Mouse (Mus musculus) telencephalon, adult 2 months (tissue): ENCODE measurements around the gene Cpne9.
"Not testable (repeated sequence)": the region's sequence is repeated elsewhere in the genome, so short reads cannot be mapped to it uniquely, and the experiment has no call there.

ENCODE experiments used
- DNase-seq: peaks from one replicate; pipeline ENCODE4 v3.0.0-alpha.2; 2011; ENCODE audit warnings: low read depth, low spot score

Cpne9 gene

DNA sequence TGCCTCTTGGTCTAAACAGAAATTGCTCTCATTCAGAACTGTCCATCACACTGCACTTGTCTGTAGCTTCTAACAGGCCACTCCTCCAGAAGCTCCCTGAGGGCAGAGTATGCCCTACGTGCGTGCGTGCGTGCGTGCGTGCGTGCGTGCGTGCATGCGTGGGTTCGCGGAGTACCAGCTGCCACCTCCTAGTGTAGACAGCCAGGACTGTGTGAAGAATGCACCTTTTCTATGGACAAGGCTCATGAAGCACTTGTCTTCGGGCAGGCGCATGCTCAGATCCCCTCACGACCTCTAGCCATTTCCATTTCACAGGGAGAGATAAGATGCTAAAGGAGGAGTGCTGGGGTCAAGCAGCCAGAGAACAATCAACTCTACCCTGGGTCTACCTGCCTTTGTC lies 7.2 kb downstream of the Cpne9 start:
- DNase-seq: no peak

DNA sequence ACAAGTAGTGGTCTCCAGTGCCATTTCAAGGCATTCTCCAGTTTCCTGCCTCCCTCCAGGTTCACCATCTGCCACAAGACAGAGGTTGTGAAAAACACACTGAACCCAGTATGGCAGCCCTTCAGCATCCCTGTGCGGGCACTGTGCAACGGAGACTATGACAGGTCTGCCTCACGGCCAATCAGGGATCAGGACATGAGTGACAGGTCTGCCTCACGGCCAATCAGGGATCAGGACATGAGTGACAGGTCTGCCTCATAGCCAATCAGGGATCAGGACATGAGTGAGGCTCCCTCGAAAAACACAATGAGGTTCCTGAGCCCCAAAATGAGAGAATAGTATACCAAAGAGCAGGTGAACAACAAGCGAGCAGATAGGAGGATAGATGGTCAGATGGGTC lies 8.2 kb downstream of the Cpne9 start:
- DNase-seq: no peak

- DNase-seq: no peak
These were observed 10.8 kb downstream of the Cpne9 start for GRCm38 (mm10) chr6:113292938-113293337.

DNA sequence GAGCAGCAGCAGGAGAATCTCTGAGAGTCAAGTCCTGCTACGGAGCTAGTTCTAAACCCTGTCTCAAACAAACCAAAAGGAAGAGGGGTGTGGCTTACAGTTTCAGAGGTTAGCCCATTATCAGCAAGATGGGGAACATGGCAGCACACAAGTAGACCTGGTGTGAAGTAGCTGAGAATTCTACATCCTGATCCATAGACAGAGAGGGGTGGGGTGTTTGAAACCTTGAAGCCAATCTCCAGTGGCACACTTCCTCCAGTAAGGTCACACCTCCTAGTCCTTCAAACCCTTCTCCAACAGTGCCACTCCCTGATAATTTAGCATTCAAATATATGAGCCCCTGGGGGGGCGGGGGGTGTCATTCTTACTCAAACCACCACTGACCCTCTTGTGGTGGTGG lies 13.9 kb downstream of the Cpne9 start:
- no peak for DNase-seq

DNA sequence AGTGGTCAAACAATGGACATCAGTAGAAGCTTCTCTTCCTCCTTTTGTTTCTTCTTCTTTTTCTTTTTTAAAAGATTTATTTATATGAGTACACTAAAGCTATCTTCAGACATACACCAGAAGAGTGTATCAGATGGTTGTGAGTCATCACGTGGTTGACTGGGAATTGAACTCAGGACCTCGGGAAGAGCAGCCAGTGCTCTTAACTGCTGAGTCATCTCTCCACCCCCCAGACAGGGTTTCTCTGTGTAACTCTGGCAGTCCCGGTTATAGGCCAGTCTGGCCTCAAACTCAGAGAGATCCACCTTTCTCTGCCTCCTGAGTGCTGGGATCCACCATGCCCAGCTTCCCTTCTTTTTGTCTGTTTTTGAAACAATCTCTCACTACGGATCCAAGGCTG lies 14.5 kb downstream of the Cpne9 start:
- no peak for DNase-seq

DNA sequence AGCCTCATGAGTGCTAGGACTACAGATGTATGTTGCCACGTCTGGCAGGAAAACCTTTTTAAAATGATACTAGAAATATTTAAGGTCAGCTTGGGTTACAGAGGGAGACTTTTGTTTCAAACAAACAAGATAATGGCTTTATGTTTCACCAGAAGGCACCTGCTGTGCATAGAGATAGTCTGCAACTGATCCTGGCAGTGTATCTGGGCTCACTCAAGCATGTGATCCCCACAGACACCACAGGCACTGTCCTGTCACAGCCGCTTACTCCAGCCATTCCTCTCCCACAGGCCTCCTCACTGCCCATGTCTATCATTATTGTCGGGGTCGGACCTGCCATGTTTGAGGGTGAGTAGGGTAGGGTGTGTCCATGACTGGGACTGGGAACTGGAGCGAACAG lies 19.2 kb downstream of the Cpne9 start:
- DNase-seq: no peak

DNA sequence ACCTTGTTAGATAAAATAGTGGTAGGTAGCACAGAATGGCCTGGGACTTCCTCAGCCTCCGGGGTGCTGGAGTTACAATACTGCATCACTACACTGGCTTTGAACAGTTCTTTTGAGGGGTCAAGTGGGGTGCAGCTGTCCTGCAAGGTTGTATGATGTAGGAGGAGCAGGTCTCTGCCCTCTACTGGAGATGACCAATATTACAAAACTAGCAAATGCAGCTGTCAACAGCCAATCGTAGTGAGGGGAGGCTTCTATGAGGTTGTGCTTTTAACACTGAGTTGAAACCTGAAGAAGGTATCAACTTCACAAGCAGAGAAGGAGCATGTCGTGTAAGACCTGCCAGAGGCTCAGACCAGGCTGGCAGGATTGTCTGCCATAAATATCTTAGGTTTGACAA lies 20.2 kb downstream of the Cpne9 start:
- DNase-seq: no peak

GRCm38 (mm10) chr6:113306322-113306985 lies 24.3 kb downstream of the Cpne9 start:
- DNase-seq: peak; percentile 100

GRCm38 (mm10) chr6:113306986-113307349 lies 24.9 kb downstream of the Cpne9 start, which contains the start of gene Brpf1:
Gene Brpf1, plus strand, starts transcription at chr6:113307137.
- no peak for DNase-seq

- DNase-seq: no peak
These were observed 25.5 kb downstream of the Cpne9 start for GRCm38 (mm10) chr6:113307481-113308121.

DNA sequence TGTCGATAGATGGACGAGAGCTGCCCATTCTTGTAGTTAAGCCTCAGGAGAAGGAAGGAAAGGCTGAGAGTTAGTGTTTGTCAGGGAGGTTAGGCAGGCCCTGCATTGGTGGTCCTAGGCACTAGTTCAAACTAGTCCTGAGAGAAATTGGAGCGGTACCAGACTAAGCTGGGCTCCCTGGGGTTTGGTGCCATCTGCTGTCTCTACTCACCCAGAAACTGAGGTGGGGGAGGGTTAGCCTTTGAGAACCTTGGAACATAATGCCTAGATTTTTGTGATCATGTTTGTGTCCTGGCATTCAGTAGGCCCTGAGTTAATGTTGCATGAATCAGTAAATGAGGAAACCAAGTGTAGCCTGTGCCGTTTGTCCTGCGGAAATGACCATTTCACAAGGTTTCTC lies 26.0 kb downstream of the Cpne9 start:
- DNase-seq: no peak

- no peak for DNase-seq
These were observed 33.9 kb downstream of the Cpne9 start for GRCm38 (mm10) chr6:113315972-113316371.

GRCm38 (mm10) chr6:113326533-113327315 lies 44.6 kb downstream of the Cpne9 start, which contains the start of gene Ogg1:
Gene Ogg1, plus strand, starts transcription at chr6:113326972.
- peak; percentile 99 for DNase-seq

- no peak for DNase-seq
These were observed 47.3 kb downstream of the Cpne9 start for GRCm38 (mm10) chr6:113329396-113329795.

GRCm38 (mm10) chr6:113330547-113330946 lies 48.4 kb downstream of the Cpne9 start:
- DNase-seq: no peak

- no peak for DNase-seq
These were observed 49.6 kb downstream of the Cpne9 start for GRCm38 (mm10) chr6:113331721-113332120.

DNA sequence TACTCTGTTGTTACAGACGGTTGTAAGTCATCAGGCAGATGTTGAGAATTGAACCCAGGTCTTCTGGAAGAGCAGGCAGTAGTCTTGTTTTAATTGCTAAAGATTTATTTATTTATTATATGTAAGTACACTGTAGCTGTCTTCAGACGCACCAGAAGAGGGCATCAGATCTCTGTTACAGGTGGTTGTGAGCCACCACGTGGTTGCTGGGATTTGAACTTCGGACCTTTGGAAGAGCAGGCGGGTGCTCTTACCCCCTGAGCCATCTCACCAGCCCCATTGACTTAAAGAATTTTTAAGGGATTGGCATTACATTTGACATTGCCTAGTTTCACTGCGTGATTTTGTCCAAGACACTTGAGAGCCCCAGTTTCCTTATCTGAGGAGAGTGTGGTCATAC lies 50.6 kb downstream of the Cpne9 start:
- DNase-seq: not testable (repeated sequence)

DNA sequence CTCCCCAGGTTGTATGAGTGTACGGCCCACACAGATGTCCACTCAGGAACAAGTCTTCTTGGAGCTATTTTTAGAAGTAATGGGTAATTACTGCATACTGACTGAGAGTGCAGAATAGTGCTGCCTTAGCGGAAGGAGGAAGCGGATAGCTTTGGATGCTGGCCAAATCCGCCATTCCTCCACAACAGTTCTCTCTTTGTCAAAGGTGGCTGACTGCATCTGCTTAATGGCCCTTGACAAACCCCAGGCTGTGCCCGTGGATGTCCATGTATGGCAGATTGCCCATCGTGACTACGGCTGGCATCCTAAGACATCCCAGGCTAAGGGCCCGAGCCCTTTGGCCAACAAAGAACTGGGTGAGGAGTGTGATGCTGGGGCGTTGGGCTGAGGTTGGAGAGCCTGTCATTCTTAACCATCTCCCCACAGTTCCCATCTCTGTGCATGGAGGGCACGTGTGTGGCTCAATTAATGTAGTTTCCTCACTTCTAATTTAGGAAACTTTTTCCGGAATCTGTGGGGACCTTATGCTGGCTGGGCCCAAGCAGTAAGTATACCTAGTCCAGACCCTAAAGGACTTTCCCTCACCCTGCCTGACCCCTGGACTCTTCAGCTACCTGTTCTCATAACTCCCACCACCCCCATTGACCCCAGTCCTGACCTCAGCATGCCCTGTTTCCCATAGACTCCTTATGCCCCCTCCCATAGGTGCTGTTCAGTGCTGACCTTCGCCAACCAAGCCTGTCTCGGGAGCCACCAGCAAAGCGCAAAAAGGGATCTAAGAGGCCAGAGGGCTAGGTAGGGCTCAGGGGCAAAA lies 51.2 kb downstream of the Cpne9 start:
- no peak for DNase-seq

GRCm38 (mm10) chr6:113334216-113334615 lies 52.1 kb downstream of the Cpne9 start:
- DNase-seq: no peak

DNA sequence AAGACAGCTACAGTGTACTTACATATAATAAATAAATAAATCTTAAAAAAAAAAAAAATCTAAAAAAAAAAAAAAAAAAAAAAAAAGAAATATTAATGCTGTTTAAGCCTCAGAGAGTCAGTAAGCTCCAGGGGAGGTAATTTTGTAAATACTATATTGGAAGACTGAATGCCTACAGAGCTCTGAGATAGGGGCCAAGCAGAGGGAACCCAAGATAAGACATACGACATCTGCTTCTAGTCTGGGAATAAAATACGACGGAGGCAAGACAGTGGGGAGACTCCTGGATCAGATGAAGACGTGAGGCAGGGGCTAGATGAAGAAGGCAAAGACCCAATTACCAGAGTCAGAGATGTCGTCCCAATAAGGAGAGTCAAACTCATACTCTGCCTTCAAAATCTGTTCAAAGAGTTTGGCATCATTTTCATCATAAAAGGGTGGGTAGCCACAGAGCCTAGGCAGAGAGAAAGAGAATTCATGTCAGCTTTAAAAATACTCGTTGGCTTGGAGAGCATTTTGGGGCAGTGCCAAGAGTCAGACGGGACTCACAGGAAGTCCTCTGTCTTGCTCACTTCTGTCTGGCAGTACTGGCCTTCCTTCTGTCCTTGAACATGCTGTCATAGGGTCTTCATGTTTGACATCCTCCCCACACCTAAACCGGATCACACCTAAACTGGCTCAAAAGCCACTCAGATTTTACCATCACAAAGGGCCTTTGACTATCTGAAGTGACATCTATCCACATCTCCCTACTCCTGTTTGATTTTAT lies 54.9 kb downstream of the Cpne9 start:
- DNase-seq: no peak

- no peak for DNase-seq
These were observed 59.5 kb downstream of the Cpne9 start for GRCm38 (mm10) chr6:113341574-113341973.
